Mouse (Mus musculus): ENCODE measurements around the gene Sox6. TPM values are rescaled to one million over a fixed set of nuclear protein-coding genes. Genes with fewer than 3 reads are reported as not detected.

Sox6 gene
- polyA plus RNA-seq, 1 experiment from 2014 or later, result 39.1 TPM

DNA sequence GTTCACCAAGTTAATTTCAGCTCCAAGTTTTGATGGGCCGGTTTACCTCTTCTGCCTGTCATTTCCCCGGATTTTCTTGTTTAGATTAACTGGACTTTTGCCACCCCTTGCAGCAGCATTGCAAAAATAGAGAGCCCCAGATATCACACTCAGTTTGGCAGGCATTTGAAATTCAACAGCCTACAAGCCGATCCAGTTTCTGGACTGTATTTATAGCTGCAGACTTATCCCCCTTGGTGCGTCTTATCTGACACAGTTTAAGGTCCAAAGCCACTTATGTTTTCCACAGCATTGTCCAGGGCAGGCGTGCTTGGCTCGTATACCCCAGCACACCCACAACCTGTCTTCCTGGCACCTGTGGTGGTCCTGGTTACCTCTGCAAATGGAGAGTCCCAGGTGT lies 571.8 kb downstream of the Sox6 start:
- H3K4me3 ChIP-seq (ENCODE audit: control insufficient read depth in 1 of 2, insufficient read depth in 1 of 2, low read depth in 1 of 2, low read length in 2 of 2), result no peak overlapping the region
- peaks cover 19 to 47% of the 10 kb centered on the region in 2 experiments for H3K4me1 ChIP-seq (ENCODE audit: control insufficient read depth in 2 of 2, insufficient read depth in 2 of 2, low read length in 2 of 2)
- H3K4me2 ChIP-seq (ENCODE audit: low read length), result peak overlapping the region; percentile 36
- peaks cover 3% of the 10 kb centered on the region; the same call in 1 of the 2 replicates for H3K9me3 ChIP-seq (ENCODE audit: control insufficient read depth, low read length)
- ATAC-seq (ENCODE audit: insufficient number of reproducible peaks, insufficient read depth, low FRiP score, low read depth), result peak; percentile 78
- no peaks in the 10 kb centered on the region for H3K36me3 ChIP-seq (ENCODE audit: control insufficient read depth, insufficient read depth, low read length)
- H3K9ac ChIP-seq (ENCODE audit: low read length), result no peak overlapping the region
- H3K27ac ChIP-seq (replicated peaks in 1 of 2; ENCODE audit: control insufficient read depth in 1 of 2, insufficient read depth in 1 of 2, low read depth in 2 of 2, low read length in 2 of 2), result peak overlapping the region; percentile 76 to 88
- H3K27me3 ChIP-seq (ENCODE audit: control insufficient read depth, insufficient read depth, low read length), result no peaks in the 10 kb centered on the region
- 7% methylated on average over 6 of the region's 6 CpGs for WGBS

DNA sequence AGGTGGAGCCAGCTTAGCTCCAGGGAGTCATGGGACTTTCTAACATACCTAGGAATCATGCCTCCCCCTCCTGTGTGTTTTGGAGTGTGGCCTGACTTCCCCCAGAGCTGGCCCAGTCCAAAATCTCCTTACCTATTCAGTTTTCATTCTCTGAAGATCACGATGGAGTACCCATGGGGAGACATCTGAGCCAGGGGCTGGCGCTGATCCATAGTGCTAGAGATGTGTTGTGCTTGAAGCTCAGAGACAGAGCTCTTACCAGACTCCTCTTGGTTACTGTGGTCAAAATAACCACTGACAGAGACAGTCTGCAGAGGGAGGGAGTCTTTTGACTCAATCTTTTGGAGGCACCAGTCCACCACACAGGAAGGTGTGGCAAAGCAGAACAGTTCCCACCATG lies 575.2 kb downstream of the Sox6 start:
- WGBS, result 83% methylated on average over 2 of the region's 2 CpGs
- Histone ChIP-seq H3K4me3 (ENCODE audit: control insufficient read depth in 1 of 2, insufficient read depth in 1 of 2, low read depth in 1 of 2, low read length in 2 of 2) (no peak overlapping the region), H3K9me3 (ENCODE audit: control insufficient read depth, low read length) (peaks cover 3% of the 10 kb centered on the region; the same call in 1 of the 2 replicates), H3K27me3 (ENCODE audit: control insufficient read depth, insufficient read depth, low read length) (no peaks in the 10 kb centered on the region), H3K36me3 (ENCODE audit: control insufficient read depth, insufficient read depth, low read length) (no peaks in the 10 kb centered on the region), H3K27ac (replicated peaks in 1 of 2; ENCODE audit: control insufficient read depth in 1 of 2, insufficient read depth in 1 of 2, low read depth in 2 of 2, low read length in 2 of 2) (no peak overlapping the region), H3K4me2 (ENCODE audit: low read length) (no peak overlapping the region), H3K4me1 (ENCODE audit: control insufficient read depth in 2 of 2, insufficient read depth in 2 of 2, low read length in 2 of 2) (peaks cover 12 to 25% of the 10 kb centered on the region in 2 experiments), H3K9ac (ENCODE audit: low read length) (no peak overlapping the region)
- ATAC-seq (ENCODE audit: insufficient number of reproducible peaks, insufficient read depth, low FRiP score, low read depth), result no peak

DNA sequence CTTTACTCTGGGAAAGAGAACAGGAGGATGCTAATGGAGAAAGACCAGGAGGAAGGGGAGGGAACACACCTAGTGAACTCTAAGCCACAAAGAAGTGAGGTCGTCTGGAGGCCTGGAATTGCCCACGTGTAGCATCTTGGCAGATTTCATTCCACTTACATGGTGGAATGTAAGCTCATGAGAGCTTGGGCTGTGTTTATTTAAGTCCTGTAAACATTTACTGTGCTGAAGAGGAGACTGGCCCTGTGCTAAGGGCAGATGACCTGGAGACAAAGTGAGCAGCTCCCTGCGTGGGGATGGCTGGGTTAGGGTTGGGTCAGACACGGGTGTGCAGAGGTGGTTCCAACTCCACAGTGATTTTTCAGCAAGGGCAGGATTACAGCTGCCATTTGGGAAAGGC lies 576.3 kb downstream of the Sox6 start:
- no peak for ATAC-seq (ENCODE audit: insufficient number of reproducible peaks, insufficient read depth, low FRiP score, low read depth)
- H3K27me3 ChIP-seq (ENCODE audit: control insufficient read depth, insufficient read depth, low read length), result no peaks in the 10 kb centered on the region
- H3K27ac ChIP-seq (replicated peaks in 1 of 2; ENCODE audit: control insufficient read depth in 1 of 2, insufficient read depth in 1 of 2, low read depth in 2 of 2, low read length in 2 of 2), result no peak overlapping the region
- H3K4me2 ChIP-seq (ENCODE audit: low read length), result no peak overlapping the region
- no peak overlapping the region for H3K4me3 ChIP-seq (ENCODE audit: control insufficient read depth in 1 of 2, insufficient read depth in 1 of 2, low read depth in 1 of 2, low read length in 2 of 2)
- no peaks in the 10 kb centered on the region for H3K36me3 ChIP-seq (ENCODE audit: control insufficient read depth, insufficient read depth, low read length)
- H3K4me1 ChIP-seq (ENCODE audit: control insufficient read depth in 2 of 2, insufficient read depth in 2 of 2, low read length in 2 of 2), result peaks cover 8 to 14% of the 10 kb centered on the region in 2 experiments
- peaks cover 3% of the 10 kb centered on the region; the same call in 1 of the 2 replicates for H3K9me3 ChIP-seq (ENCODE audit: control insufficient read depth, low read length)
- H3K9ac ChIP-seq (ENCODE audit: low read length), result no peak overlapping the region
- WGBS, result 45% methylated on average over 4 of the region's 4 CpGs

DNA sequence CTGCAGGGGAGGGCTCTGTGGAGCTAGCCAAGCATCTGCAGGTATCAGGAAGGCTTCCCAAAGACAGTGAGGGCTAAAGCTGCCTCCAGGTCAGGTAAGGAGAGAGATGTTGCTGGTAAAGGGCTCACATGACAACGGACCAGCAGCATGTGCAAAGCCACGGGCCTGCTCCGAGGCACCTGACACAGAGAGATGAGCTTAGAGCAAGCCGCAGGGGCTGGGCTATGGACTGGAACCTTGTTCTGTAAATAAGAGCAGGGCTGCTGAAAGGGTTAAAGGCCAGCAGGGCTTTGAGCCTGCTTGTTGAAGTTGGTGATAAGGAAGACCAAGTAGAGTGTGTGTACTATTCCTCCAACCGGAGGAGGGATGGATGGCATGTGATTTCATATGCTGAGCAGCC lies 583.6 kb downstream of the Sox6 start:
- Histone ChIP-seq H3K27ac (replicated peaks in 1 of 2; ENCODE audit: control insufficient read depth in 1 of 2, insufficient read depth in 1 of 2, low read depth in 2 of 2, low read length in 2 of 2) (no peak overlapping the region), H3K4me1 (ENCODE audit: control insufficient read depth in 2 of 2, insufficient read depth in 2 of 2, low read length in 2 of 2) (peaks cover 12 to 14% of the 10 kb centered on the region in 2 experiments), H3K9ac (ENCODE audit: low read length) (no peak overlapping the region), H3K27me3 (ENCODE audit: control insufficient read depth, insufficient read depth, low read length) (no peaks in the 10 kb centered on the region), H3K9me3 (ENCODE audit: control insufficient read depth, low read length) (no peaks in the 10 kb centered on the region), H3K36me3 (ENCODE audit: control insufficient read depth, insufficient read depth, low read length) (no peaks in the 10 kb centered on the region), H3K4me3 (ENCODE audit: control insufficient read depth in 1 of 2, insufficient read depth in 1 of 2, low read depth in 1 of 2, low read length in 2 of 2) (no peak overlapping the region), H3K4me2 (ENCODE audit: low read length) (no peak overlapping the region)
- 54% methylated on average over 5 of the region's 5 CpGs for WGBS
- no peak for ATAC-seq (ENCODE audit: insufficient number of reproducible peaks, insufficient read depth, low FRiP score, low read depth)

DNA sequence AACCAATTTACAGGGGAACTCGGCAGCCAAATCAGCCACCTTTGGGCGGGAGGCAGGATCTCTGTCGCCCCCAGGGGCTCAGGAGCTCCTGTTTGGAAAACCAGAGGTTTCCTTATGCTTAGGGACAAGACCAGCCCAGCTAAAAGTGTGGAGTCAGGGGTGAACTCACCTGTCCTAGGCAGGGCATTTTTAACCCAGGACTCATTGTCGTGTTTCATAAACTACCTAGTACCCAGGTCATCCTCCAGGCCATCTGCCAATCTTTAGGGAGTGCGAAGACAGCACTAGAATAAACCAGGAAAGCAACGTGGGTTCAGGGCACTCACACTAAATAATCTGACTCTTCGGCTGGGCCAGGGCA lies 584.9 kb downstream of the Sox6 start:
- ATAC-seq (ENCODE audit: insufficient number of reproducible peaks, insufficient read depth, low FRiP score, low read depth), result no peak
- 59% methylated on average over 7 of the region's 7 CpGs for WGBS
- peaks cover 16% of the 10 kb centered on the region in 2 experiments for H3K4me1 ChIP-seq (ENCODE audit: control insufficient read depth in 2 of 2, insufficient read depth in 2 of 2, low read length in 2 of 2)
- no peaks in the 10 kb centered on the region for H3K36me3 ChIP-seq (ENCODE audit: control insufficient read depth, insufficient read depth, low read length)
- no peak overlapping the region for H3K27ac ChIP-seq (replicated peaks in 1 of 2; ENCODE audit: control insufficient read depth in 1 of 2, insufficient read depth in 1 of 2, low read depth in 2 of 2, low read length in 2 of 2)
- H3K9me3 ChIP-seq (ENCODE audit: control insufficient read depth, low read length), result no peaks in the 10 kb centered on the region
- H3K4me2 ChIP-seq (ENCODE audit: low read length), result peak overlapping the region; percentile 42
- H3K27me3 ChIP-seq (ENCODE audit: control insufficient read depth, insufficient read depth, low read length), result no peaks in the 10 kb centered on the region
- H3K4me3 ChIP-seq (ENCODE audit: control insufficient read depth in 1 of 2, insufficient read depth in 1 of 2, low read depth in 1 of 2, low read length in 2 of 2), result no peak overlapping the region
- H3K9ac ChIP-seq (ENCODE audit: low read length), result no peak overlapping the region

DNA sequence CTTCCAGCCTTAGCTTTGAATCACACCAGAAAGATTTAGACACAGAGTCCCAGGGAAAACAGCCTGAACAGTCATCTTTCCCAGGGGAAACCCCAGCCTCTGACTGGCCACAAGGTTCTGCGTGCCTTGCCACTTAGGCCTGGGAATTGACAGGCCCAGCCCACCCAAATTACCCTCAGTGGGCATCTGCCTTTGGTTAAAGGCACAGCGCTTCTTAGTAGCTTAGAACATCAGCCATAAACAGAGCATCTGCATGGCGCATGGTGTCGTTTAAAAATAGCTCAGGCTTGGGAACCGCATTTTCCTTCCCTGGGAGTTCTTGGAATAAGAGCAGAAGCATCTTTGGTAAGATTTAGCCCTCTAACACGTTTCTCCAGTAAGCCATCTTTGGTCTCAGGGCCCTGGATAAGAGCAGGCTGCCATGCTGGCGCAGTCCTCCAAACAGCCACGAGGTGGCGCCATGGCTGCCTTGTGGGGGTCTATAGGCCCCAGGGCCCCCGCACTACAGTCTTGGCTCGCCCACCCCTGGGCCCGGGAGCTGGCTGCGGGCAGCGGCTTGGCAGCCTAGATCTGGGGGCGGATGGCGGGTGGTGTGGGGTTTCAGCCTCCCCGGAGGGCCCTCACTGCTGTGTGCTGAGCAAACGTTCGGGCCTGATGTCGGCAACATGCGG lies 585.4 kb downstream of the Sox6 start:
- WGBS, result 25% methylated on average over 21 of the region's 21 CpGs
- no peak overlapping the region for H3K4me3 ChIP-seq (ENCODE audit: control insufficient read depth in 1 of 2, insufficient read depth in 1 of 2, low read depth in 1 of 2, low read length in 2 of 2)

DNA sequence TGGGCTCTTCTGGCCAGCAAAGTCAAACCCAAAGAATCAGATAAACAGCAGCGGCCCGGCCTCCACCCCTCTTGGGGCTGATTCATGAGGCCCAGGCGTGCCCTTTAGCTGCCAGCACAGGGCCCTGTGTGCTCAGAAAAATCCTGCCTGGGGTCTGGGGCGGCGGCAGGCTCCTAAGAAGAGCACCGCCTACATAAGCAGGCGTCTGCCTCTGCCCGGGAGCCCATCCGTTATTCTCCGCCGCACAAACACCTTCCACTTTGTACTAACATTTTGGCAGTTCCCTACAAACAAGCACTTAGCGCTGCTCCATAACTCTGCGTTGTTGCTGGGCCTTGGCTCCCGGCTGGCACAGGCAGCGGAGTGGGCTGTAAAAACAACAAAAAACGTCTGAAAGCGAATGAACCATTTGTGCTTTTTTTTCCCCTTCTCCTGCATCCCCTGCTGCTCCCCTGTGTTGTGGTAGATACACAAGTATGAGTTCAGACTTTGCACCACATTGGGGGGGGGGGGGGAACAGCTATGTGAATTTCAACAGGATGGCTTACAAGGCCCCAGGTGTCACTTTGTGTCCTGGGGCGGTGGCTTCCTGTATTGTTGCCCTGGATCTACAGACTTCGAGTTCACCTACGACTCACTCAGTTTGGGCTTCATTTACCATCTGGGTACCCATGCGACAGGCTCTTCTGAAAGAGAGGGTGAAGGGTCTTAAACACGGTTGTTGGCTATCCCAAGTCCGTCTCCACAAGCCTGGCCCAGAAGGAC lies 588.0 kb downstream of the Sox6 start:
- 51% methylated on average over 23 of the region's 23 CpGs for WGBS
- no peak overlapping the region for H3K4me3 ChIP-seq (ENCODE audit: control insufficient read depth in 1 of 2, insufficient read depth in 1 of 2, low read depth in 1 of 2, low read length in 2 of 2)
- H3K9me3 ChIP-seq (ENCODE audit: control insufficient read depth, low read length), result no peaks in the 10 kb centered on the region
- H3K4me1 ChIP-seq (ENCODE audit: control insufficient read depth in 2 of 2, insufficient read depth in 2 of 2, low read length in 2 of 2), result peaks cover 15 to 18% of the 10 kb centered on the region in 2 experiments
- H3K27ac ChIP-seq (replicated peaks in 1 of 2; ENCODE audit: control insufficient read depth in 1 of 2, insufficient read depth in 1 of 2, low read depth in 2 of 2, low read length in 2 of 2), result no peak overlapping the region
- H3K36me3 ChIP-seq (ENCODE audit: control insufficient read depth, insufficient read depth, low read length), result no peaks in the 10 kb centered on the region
- no peaks in the 10 kb centered on the region for H3K27me3 ChIP-seq (ENCODE audit: control insufficient read depth, insufficient read depth, low read length)
- H3K4me2 ChIP-seq (ENCODE audit: low read length), result no peak overlapping the region
- ATAC-seq (ENCODE audit: insufficient number of reproducible peaks, insufficient read depth, low FRiP score, low read depth), result no peak
- no peak overlapping the region for H3K9ac ChIP-seq (ENCODE audit: low read length)

More for the DNA sequence above, 585.4 kb downstream of the Sox6 start:
- Histone ChIP-seq H3K36me3 (ENCODE audit: control insufficient read depth, insufficient read depth, low read length) (no peaks in the 10 kb centered on the region), H3K27ac (replicated peaks in 1 of 2; ENCODE audit: control insufficient read depth in 1 of 2, insufficient read depth in 1 of 2, low read depth in 2 of 2, low read length in 2 of 2) (no peak overlapping the region), H3K4me1 (ENCODE audit: control insufficient read depth in 2 of 2, insufficient read depth in 2 of 2, low read length in 2 of 2) (peaks cover 18% of the 10 kb centered on the region in 2 experiments), H3K27me3 (ENCODE audit: control insufficient read depth, insufficient read depth, low read length) (no peaks in the 10 kb centered on the region), H3K4me2 (ENCODE audit: low read length) (peak overlapping the region; percentile 42), H3K9me3 (ENCODE audit: control insufficient read depth, low read length) (no peaks in the 10 kb centered on the region), H3K9ac (ENCODE audit: low read length) (no peak overlapping the region)
- ATAC-seq (ENCODE audit: insufficient number of reproducible peaks, insufficient read depth, low FRiP score, low read depth), result no peak
